Mouse (Mus musculus) embryonic facial prominence, embryonic 13.5 days (tissue): Measurements from ENCODE around the gene Hspb11. TPM values are rescaled to one million over a fixed set of nuclear protein-coding genes. Genes with fewer than 3 reads are reported as not detected.

Experiments used
- ATAC-seq: fragments of 200-750 bp; cut with Nextera tagmentation; 2 replicates; pipeline ENCODE4 v1.8.0; 2017; ENCODE audit warnings: low read depth; ENCODE audit not compliant: insufficient number of reproducible peaks, insufficient read depth, low FRiP score, low TSS enrichment
- H3K27ac ChIP-seq: fragments of 300-500 bp; sonication (generic); 2 replicates; pipeline ENCODE4 v1.5.1; 2015; ENCODE audit warnings: moderate library complexity, mild to moderate bottlenecking, inconsistent platforms
- H3K27me3 ChIP-seq: fragments of 300-500 bp; sonication (generic); 2 replicates; pipeline ENCODE4 v1.6.1; 2015; ENCODE audit warnings: mild to moderate bottlenecking, inconsistent platforms
- H3K36me3 ChIP-seq: fragments of 300-500 bp; sonication (generic); 2 replicates; pipeline ENCODE4 v1.6.1; 2015; ENCODE audit warnings: mild to moderate bottlenecking, inconsistent platforms
- H3K4me1 ChIP-seq: fragments of 300-500 bp; sonication (generic); 2 replicates; pipeline ENCODE4 v1.6.1; 2015; ENCODE audit warnings: inconsistent platforms
- H3K4me2 ChIP-seq: fragments of 300-500 bp; sonication (generic); 2 replicates; pipeline ENCODE4 v1.6.1; 2015; ENCODE audit warnings: moderate library complexity, mild to moderate bottlenecking, inconsistent platforms
- H3K4me3 ChIP-seq: fragments of 300-500 bp; sonication (generic); 2 replicates; pipeline ENCODE4 v1.5.1; 2015; ENCODE audit warnings: mild to moderate bottlenecking, inconsistent platforms
- H3K9ac ChIP-seq: fragments of 300-500 bp; sonication (generic); 2 replicates; pipeline ENCODE4 v1.6.1; 2015; ENCODE audit warnings: mild to moderate bottlenecking, inconsistent platforms
- H3K9me3 ChIP-seq: fragments of 300-500 bp; sonication (generic); 2 replicates; pipeline ENCODE4 v1.6.1; 2016; ENCODE audit warnings: inconsistent platforms
- WGBS: fragments of 180-500 bp; shearing (Covaris S2); methylation state at CpG from one replicate; pipeline ENCODE4 v1.1.7; 2015; ENCODE audit warnings: mixed read lengths; 5-methylcytosine and 5-hydroxymethylcytosine counted together
- polyA plus RNA-seq: library from polyadenylated mRNA; unstranded; fragments of >200 nt; fragmentation: Nextera tagmentation; extraction: Ambion mirVana; gene quantifications from 2 replicates; pipeline ENCODE4 v1.2.1, GENCODE M21; 2015

The Hspb11 gene
- polyA plus RNA-seq, 1 experiment from 2014 or later: 43.3 TPM

DNA sequence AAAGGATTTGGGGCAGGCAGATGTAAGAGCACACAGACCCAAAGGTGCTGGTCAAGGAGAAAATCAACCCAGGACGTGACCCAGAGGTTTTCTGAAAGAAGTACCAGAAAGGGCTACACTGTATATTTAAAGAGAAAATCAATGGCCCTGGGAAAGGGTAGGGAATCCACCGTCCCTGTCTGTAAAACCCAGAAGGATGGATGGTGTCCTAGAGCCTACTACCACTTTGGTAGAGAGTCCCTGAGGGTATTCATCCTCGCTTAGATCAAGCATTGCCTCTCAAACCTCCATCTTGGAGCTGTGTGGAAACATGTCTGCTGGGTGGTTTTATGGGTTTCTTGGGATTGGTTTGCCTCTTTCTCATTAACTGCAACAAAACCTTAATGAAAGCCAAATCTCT is 1.0 kb downstream of the Hspb11 start:
- WGBS: 21% methylated on average over 3 of the region's 3 CpGs
- ATAC-seq: no peak
- H3K27me3 ChIP-seq: no peaks in the 10 kb centered on the region

GRCm38 (mm10) chr4:107260001-107260400 is 6.6 kb downstream of the Hspb11 start:
- WGBS: 44% methylated on average over 4 of the region's 4 CpGs
- Histone ChIP-seq H3K36me3 (peaks cover 13% of the 10 kb centered on the region), H3K27ac (no peak overlapping the region), H3K4me3 (no peak overlapping the region), H3K27me3 (no peaks in the 10 kb centered on the region), H3K4me1 (no peaks in the 10 kb centered on the region), H3K9me3 (peaks cover 1% of the 10 kb centered on the region; the same call in 1 of the 2 replicates), H3K4me2 (no peak overlapping the region), H3K9ac (no peak overlapping the region)
- ATAC-seq: no peak

More for the DNA sequence above, 1.0 kb downstream of the Hspb11 start:
- Histone ChIP-seq H3K27ac (0 out of 2 replicates have a peak overlapping the region, but pooled peaks have one; percentile 85), H3K4me2 (peak overlapping the region; percentile 69), H3K9me3 (no peaks in the 10 kb centered on the region), H3K9ac (peak overlapping the region; percentile 88), H3K4me3 (peak overlapping the region; percentile 91), H3K36me3 (no peaks in the 10 kb centered on the region), H3K4me1 (peaks cover 31% of the 10 kb centered on the region)

DNA sequence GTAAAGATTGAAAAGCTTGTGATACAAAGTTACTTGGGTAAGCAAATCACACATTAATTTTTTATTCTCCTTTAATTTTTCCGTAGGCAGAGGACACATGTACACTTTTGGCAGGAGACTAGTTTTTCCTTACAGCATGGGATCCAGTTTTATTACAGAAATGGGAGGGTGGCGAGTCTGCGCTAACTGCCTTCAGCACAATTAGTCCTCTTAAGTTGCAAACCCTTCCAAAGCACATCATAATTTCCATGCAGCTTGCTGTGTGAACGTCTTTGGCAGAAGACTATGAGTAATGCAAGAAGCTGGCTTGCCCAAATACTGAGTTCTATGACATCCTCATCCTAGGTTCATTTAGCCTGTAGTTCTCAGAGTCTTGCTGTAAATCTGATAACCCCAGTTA is 20.3 kb downstream of the Hspb11 start:
- no peaks in the 10 kb centered on the region for H3K9me3 ChIP-seq
- no peak overlapping the region for H3K4me3 ChIP-seq
- 83% methylated on average over 4 of the region's 4 CpGs for WGBS
- ATAC-seq: no peak
- peaks cover 15% of the 10 kb centered on the region; the same call in 1 of the 2 replicates for H3K36me3 ChIP-seq
- H3K9ac ChIP-seq: no peak overlapping the region
- H3K27me3 ChIP-seq: no peaks in the 10 kb centered on the region
- no peak overlapping the region for H3K4me2 ChIP-seq
- H3K27ac ChIP-seq: no peak overlapping the region
- no peaks in the 10 kb centered on the region for H3K4me1 ChIP-seq

- Histone ChIP-seq H3K4me1 (no peaks in the 10 kb centered on the region), H3K9ac (no peak overlapping the region), H3K27me3 (no peaks in the 10 kb centered on the region), H3K36me3 (peaks cover 15% of the 10 kb centered on the region; the same call in 1 of the 2 replicates), H3K4me2 (no peak overlapping the region), H3K27ac (no peak overlapping the region), H3K4me3 (no peak overlapping the region), H3K9me3 (no peaks in the 10 kb centered on the region)
- no peak for ATAC-seq
- WGBS: 67% methylated on average over 5 of the region's 5 CpGs
These were observed 21.1 kb downstream of the Hspb11 start for GRCm38 (mm10) chr4:107274511-107274910.

GRCm38 (mm10) chr4:107278188-107278707 is 24.9 kb downstream of the Hspb11 start:
- no peak for ATAC-seq
- Histone ChIP-seq H3K27me3 (no peaks in the 10 kb centered on the region), H3K4me2 (no peak overlapping the region), H3K4me1 (no peaks in the 10 kb centered on the region), H3K9ac (no peak overlapping the region), H3K27ac (no peak overlapping the region), H3K9me3 (no peaks in the 10 kb centered on the region), H3K36me3 (peaks cover 35% of the 10 kb centered on the region), H3K4me3 (no peak overlapping the region)
- WGBS: 27% methylated on average over 8 of the region's 8 CpGs

DNA sequence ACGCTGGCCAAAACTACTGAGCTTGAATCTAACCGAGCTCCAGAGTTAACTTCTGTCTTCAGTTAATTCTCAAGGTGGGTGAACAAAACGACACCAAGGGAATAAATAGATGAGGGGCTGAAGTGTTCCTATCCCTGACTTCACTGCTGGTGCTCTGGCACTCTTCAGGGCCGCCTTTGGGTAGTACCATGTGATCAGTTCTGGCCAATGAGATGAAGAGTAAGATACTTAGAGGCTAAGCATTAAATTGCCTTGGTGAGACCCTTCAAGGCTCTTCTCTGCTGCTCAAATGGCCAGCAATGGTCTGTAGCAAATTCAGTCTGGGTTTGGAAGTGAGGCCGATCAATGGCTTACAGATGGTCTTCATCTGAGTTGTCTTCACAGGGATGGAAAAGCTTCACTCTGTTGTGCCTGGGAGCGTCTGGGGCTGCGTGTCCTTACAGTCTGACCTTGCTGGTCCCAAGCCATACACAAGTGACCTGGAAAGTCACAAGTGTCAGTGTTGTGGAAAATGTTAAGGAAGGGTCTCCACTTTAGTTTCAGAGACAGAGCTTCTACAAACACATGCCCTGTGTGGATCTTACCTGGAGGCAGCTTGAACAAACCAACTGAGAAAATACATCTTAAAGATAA is 27.6 kb downstream of the Hspb11 start:
- Histone ChIP-seq H3K4me3 (no peak overlapping the region), H3K27ac (no peak overlapping the region), H3K27me3 (no peaks in the 10 kb centered on the region), H3K9ac (no peak overlapping the region), H3K4me2 (no peak overlapping the region), H3K4me1 (no peaks in the 10 kb centered on the region), H3K36me3 (peaks cover 24% of the 10 kb centered on the region), H3K9me3 (no peaks in the 10 kb centered on the region)
- WGBS: 81% methylated on average over 7 of the region's 7 CpGs
- no peak for ATAC-seq

DNA sequence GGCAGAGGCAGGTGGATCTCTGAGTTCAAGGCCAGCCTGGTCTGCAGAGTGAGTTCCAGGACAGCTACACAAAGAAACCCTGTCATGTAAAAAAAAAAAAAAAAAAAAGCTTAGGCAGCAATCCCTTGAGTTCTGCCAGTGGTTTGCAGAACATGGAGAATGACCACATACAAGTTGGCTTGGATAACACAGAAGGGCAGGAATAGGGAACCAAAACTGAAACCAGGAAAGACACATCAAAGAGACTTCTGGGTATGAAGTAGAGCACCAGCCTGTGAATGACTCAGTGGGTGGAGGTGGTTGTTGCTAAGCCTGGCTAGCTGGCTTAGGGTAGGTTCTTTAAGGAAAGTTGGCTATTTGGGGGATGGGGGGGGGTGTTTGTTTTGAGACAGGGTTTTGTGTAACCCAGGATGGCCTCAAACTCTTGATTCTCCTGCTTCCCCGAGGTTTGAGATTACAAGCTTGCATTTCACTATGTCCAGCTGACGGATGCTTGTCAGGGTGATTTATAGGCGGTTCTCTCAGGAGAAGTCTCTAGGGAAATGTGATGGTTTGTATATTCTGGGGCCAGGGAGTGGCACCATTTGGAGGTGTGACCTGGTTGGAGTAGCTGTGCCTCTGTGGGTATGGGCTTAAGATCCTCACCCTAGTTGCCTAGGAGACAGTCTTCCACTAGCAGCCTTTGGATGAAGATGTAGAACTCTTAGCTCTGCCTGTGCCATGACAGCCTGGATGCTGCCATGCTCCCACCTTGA is 32.2 kb downstream of the Hspb11 start:
- H3K4me1 ChIP-seq: no peaks in the 10 kb centered on the region
- no peak for ATAC-seq
- H3K27me3 ChIP-seq: no peaks in the 10 kb centered on the region
- peaks cover 15% of the 10 kb centered on the region for H3K36me3 ChIP-seq
- H3K9ac ChIP-seq: no peak overlapping the region
- no peaks in the 10 kb centered on the region for H3K9me3 ChIP-seq
- H3K27ac ChIP-seq: no peak overlapping the region
- no peak overlapping the region for H3K4me2 ChIP-seq
- no peak overlapping the region for H3K4me3 ChIP-seq
- 91% methylated on average over 3 of the region's 3 CpGs for WGBS

GRCm38 (mm10) chr4:107286386-107286785 is 33.0 kb downstream of the Hspb11 start:
- no peak for ATAC-seq
- H3K4me3 ChIP-seq: no peak overlapping the region
- no peak overlapping the region for H3K27ac ChIP-seq
- H3K36me3 ChIP-seq: peaks cover 9% of the 10 kb centered on the region
- H3K9ac ChIP-seq: no peak overlapping the region
- no peak overlapping the region for H3K4me2 ChIP-seq
- WGBS: 95% methylated on average over 8 of the region's 8 CpGs
- no peaks in the 10 kb centered on the region for H3K27me3 ChIP-seq
- no peaks in the 10 kb centered on the region for H3K9me3 ChIP-seq
- H3K4me1 ChIP-seq: no peaks in the 10 kb centered on the region

- Histone ChIP-seq H3K27me3 (no peaks in the 10 kb centered on the region), H3K9me3 (no peaks in the 10 kb centered on the region), H3K27ac (no peak overlapping the region), H3K4me2 (no peak overlapping the region), H3K9ac (no peak overlapping the region), H3K36me3 (peaks cover 7% of the 10 kb centered on the region), H3K4me3 (no peak overlapping the region), H3K4me1 (no peaks in the 10 kb centered on the region)
- WGBS: 87% methylated on average over 2 of the region's 2 CpGs
- ATAC-seq: no peak
These were observed 34.1 kb downstream of the Hspb11 start for GRCm38 (mm10) chr4:107287517-107287916.

DNA sequence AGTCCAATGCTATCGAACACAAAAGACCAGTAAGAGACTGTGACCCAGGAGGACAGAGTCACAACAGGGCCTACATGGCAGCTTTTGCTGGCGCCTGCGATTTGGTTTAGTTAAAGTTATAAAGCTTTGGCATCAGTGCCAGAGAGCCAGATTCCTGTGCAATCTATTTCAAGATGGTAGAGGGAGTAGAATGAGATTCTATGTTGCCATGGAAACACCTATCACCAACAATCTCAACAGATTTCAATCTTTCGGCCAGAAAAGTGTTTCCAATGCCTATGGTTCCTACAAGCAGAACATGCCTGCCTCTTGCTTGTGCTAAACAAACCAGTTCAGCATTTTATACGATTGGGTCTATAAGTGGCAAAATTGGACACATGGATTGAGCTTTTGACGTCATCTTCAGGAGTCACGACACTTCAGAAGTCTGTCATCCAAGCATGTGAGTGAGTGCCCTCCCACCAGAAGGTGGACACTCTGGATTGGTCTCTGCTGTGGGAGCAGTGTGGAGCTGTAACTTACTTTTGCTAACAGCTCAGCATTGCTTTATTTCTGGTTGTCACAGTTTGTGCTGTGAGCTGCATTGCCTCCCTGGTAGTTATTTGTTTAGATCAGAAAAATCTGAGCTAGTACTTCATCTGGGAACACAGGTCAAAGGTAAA is 38.3 kb downstream of the Hspb11 start:
- WGBS: 87% methylated on average over 7 of the region's 7 CpGs
- no peaks in the 10 kb centered on the region for H3K36me3 ChIP-seq
- H3K4me2 ChIP-seq: no peak overlapping the region
- no peaks in the 10 kb centered on the region for H3K27me3 ChIP-seq
- H3K27ac ChIP-seq: no peak overlapping the region
- no peaks in the 10 kb centered on the region for H3K4me1 ChIP-seq
- no peak overlapping the region for H3K9ac ChIP-seq
- no peak for ATAC-seq
- no peak overlapping the region for H3K4me3 ChIP-seq
- H3K9me3 ChIP-seq: no peaks in the 10 kb centered on the region

- H3K4me3 ChIP-seq: no peak overlapping the region
- H3K36me3 ChIP-seq: no peaks in the 10 kb centered on the region
- H3K27me3 ChIP-seq: no peaks in the 10 kb centered on the region
- H3K9ac ChIP-seq: no peak overlapping the region
- 62% methylated on average over 4 of the region's 4 CpGs for WGBS
- H3K9me3 ChIP-seq: no peaks in the 10 kb centered on the region
- H3K27ac ChIP-seq: no peak overlapping the region
- ATAC-seq: no peak
- no peaks in the 10 kb centered on the region for H3K4me1 ChIP-seq
- no peak overlapping the region for H3K4me2 ChIP-seq
These were observed 38.9 kb downstream of the Hspb11 start for GRCm38 (mm10) chr4:107292273-107292662.
